Mouse (Mus musculus): Measurements from ENCODE around the gene Atg101.

GRCm38 (mm10) chr15:101253563-101253885 is 30.5 kb upstream of the Atg101 start:
- TF ChIP-seq CTCF (conservative IDR thresholded peaks at IDR 0.05; ENCODE audit: low read length) (no peak), POU5F1 (IDR thresholded peaks at IDR 0.05; ENCODE audit: borderline replicate concordance, low read length) (no peak)
